Mouse (Mus musculus): ENCODE results near the gene Gria1.

DNA sequence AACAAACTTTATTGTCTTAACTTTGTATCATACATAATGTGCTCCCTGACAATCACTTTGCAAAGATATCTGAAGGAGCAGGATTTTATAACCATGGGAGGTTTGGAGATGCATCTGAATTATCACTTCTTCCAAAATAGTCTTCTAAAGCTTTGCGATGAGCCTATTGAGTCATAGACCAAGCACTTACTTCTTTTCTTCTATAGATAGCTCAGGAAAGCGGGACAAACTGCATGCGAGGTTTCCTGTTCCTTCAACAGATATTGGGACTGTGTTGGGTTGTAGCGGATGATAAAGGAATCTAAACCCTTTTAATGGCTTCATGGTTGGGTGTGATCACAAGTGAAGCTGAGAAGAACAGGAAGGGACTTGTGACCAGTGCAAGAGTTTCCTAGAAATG is 263.5 kb downstream of the Gria1 start:
- no peak for TF ChIP-seq HCFC1 (IDR thresholded peaks at IDR 0.05; ENCODE audit: borderline replicate concordance, insufficient read depth, low read length)
- TF ChIP-seq CHD2 (IDR thresholded peaks at IDR 0.05; ENCODE audit: low read depth, low read length): no peak
- no peak for TF ChIP-seq ZNF384 (IDR thresholded peaks at IDR 0.05; ENCODE audit: low read depth, low read length)
- TF ChIP-seq MAFK (IDR thresholded peaks at IDR 0.05; ENCODE audit: insufficient read depth, low read depth, low read length): no peak

Data from ES-E14 (cell line).